Mouse (Mus musculus) cerebellum, adult 2 months (tissue): ENCODE data around the gene Tsc22d3. TPM values are rescaled to one million over a fixed set of nuclear protein-coding genes. Genes with fewer than 3 reads are reported as not detected.

Experiments used
- DNase-seq, 2 experiments: peaks; one replicate each; pipeline ENCODE4 v3.0.0; 2021
- H3K27ac ChIP-seq: fragments of 200-500 bp; 2 replicates; pipeline ENCODE4 v1.5.1; 2012; ENCODE audit warnings: low read length, control low read depth, inconsistent platforms; ENCODE audit not compliant: insufficient read depth
- H3K27me3 ChIP-seq: fragments of 200-500 bp; 2 replicates; pipeline ENCODE4 v1.6.1; 2012; ENCODE audit warnings: inconsistent platforms, mild to moderate bottlenecking, low read length, moderate library complexity; ENCODE audit not compliant: control insufficient read depth, insufficient read depth
- H3K4me1 ChIP-seq: fragments of 200-500 bp; 2 replicates; pipeline ENCODE4 v1.6.1; 2011; ENCODE audit warnings: low read length; ENCODE audit not compliant: control insufficient read depth, insufficient read depth
- H3K4me3 ChIP-seq: fragments of 200-500 bp; replicated peaks from 2 replicates; pipeline ENCODE3; 2011; ENCODE audit warnings: mild to moderate bottlenecking, low read depth, low read length, control low read depth; ENCODE audit not compliant: insufficient read depth
- CTCF ChIP-seq: fragments of 200-500 bp; IDR thresholded peaks from 2 replicates; pipeline ENCODE4 v1.5.1; 2011; ENCODE audit warnings: low read depth, mild to moderate bottlenecking, control low read depth, low read length, moderate library complexity, borderline replicate concordance; ENCODE audit not compliant: insufficient read depth
- POLR2A ChIP-seq: fragments of 200-500 bp; IDR thresholded peaks from 2 replicates; pipeline ENCODE4 v1.6.1; 2011; ENCODE audit warnings: low read length, control low read depth, borderline replicate concordance; ENCODE audit not compliant: insufficient read depth
- WGBS: fragments of 180-500 bp; shearing (Covaris S2); methylation state at CpG from one replicate; pipeline ENCODE4 v1.1.7; 2018; 5-methylcytosine and 5-hydroxymethylcytosine counted together
- polyA plus RNA-seq: library from polyadenylated mRNA; depleted of rRNA; stranded (reverse); fragments of >200 nt; gene quantifications from 2 replicates; pipeline ENCODE4 v1.2.3, GENCODE M21; 2012

The Tsc22d3 gene
- polyA plus RNA-seq, 1 experiment = 168 TPM

DNA sequence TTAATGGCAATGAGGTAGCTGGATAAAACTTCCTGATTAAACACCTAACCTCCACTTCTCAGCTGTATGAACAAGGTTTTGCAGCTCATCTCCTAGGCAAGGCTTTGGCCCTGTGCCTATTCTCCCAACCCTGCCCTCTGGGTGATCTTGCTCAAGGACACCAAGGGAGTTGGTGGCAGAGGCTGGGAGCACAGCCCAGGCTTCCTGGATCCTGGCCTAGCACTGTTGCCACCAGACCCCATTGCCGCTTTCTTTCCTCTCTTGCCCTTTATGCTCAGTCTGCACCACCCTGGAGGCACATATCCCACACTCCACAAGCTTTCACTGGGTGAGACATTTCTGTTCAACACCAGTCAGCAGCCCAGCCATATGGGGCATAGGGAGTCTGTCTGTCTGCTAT lies 35.7 kb downstream of the Tsc22d3 start:
- H3K27me3 ChIP-seq = no peaks in the 10 kb centered on the region
- DNase-seq = peak; percentile 20 to 31
- TF ChIP-seq CTCF (no peak), POLR2A (no peak)
- no peak overlapping the region for H3K4me3 ChIP-seq
- peaks cover 6% of the 10 kb centered on the region for H3K4me1 ChIP-seq
- H3K27ac ChIP-seq = peak overlapping the region; percentile 49
- WGBS = 57% methylated on average over 1 of the region's 1 CpGs

DNA sequence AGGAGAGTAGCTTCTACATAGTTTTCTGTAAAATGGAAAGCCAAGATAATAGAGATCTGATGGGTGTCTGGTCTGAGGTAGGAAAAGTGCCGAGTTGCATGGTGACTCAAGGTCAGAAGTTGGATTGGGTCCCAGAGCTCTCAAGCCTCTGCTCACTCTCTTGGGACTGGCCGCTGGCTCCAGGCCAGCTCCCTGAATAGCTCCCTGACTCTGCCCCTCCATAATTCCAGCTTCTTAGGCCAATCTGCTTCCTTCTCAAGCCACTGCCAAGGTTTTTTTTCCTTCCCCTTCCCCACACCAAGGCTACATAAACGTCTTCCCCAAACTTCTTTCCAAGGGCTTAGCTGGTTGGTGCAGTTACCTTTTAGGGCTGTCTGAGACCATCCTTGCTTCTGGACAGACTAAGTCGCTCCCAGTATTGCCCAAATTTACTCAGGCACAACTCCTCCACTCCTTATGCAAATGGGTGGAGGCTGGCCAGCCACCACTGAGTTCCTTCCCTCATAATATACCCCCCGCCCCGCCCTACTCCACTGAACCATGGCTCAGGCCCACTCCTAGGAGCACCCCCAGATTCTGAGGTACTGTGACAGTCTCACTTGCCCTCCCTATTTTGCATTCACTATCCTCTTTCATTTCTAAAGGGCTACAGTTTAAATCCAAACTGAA lies 42.1 kb downstream of the Tsc22d3 start:
- Histone ChIP-seq H3K27me3 (no peaks in the 10 kb centered on the region), H3K4me1 (no peaks in the 10 kb centered on the region), H3K27ac (no peak overlapping the region), H3K4me3 (no peak overlapping the region)
- TF ChIP-seq CTCF (no peak), POLR2A (no peak)
- peak; percentile 17 to 42 for DNase-seq
- WGBS = 39% methylated on average over 6 of the region's 6 CpGs

DNA sequence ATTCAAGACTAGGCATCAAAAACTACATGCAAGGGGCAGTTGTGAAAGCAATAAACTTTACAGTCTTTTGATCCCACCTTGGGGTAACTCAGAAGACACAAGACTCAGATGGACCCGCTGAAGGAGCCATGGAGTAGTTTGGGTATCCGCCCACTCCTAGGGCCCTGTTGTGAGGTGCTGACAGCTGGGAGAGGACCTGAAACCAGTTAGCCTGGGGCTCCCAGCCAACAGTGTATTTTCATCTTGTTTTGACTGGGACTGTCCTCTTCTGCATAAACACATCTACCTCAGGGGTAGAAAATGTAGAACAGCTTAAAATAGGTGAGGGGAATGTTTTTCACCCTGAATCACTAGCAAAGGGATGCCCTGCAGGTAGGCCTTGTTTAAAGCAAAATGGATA lies 44.5 kb downstream of the Tsc22d3 start:
- H3K27ac ChIP-seq = no peak overlapping the region
- WGBS = 58% methylated on average over 2 of the region's 2 CpGs
- H3K4me3 ChIP-seq = no peak overlapping the region
- H3K4me1 ChIP-seq = no peaks in the 10 kb centered on the region
- no peak for DNase-seq
- H3K27me3 ChIP-seq = no peaks in the 10 kb centered on the region
- TF ChIP-seq CTCF = no peak
- no peak for TF ChIP-seq POLR2A

DNA sequence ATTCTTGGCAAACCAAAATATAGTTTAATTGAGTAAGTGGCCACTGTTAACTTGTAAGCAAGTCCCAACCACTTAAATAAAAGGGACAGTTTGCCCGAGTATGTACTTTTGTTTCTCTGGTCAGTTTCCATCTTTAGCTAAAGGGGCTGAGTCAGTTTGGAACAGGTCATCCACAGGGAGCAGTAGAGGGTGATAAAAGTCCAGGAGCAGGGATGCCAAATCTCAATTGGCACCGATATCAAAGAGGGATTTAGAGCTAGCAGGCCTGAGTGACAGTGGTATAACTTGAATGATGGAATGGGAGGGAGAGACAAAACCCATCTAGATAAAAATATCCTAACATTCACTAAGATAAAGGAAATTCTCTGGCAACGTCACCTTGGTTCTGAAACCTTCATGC lies 45.0 kb downstream of the Tsc22d3 start:
- WGBS = 41% methylated on average over 3 of the region's 3 CpGs
- H3K4me1 ChIP-seq = no peaks in the 10 kb centered on the region

DNA sequence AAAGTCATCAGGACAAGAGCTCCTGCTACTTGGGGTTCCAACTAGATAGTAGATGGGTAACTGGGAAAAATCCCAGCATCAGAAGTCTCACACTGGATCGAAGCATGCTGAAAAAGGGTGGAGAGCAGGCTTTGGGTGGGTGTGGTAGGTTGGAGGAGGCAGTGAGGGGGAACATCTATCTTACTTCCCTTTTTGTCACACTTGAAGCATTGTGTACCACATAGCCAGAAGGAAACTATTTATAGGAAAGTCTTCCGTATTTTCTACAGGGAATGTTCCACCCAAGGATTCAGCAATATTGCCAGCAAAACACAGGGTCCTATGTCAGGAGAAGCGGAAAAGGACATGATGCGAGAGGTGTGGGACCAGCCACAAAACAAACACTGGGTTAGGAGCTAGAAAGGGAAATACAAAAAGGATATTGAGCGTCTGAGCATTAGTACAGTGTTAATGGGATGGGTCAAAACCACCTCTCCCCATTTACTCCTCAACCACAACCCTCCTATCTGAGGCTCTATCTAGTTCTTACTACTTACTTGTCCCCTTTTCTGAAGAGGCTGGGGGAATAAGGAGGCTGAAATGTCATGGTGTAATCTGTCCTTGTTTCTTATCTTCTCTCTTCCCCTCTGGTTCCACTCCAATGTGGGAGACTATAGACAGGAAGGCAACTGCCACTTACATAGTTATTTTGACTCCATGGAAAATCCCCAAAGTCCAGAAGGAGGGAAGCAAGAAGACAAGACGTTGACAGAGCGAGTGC lies 52.6 kb downstream of the Tsc22d3 start:
- no peak for DNase-seq
- 0 out of 2 replicates have a peak, but pooled peaks cover 6% of the 10 kb centered on the region for H3K4me1 ChIP-seq
- 92% methylated on average over 7 of the region's 7 CpGs for WGBS
- H3K27ac ChIP-seq = peak overlapping the region; percentile 21; the same call in 1 of the 2 replicates
- TF ChIP-seq POLR2A = no peak
- TF ChIP-seq CTCF = no peak
- no peak overlapping the region for H3K4me3 ChIP-seq
- H3K27me3 ChIP-seq = no peaks in the 10 kb centered on the region

More for the DNA sequence above, 45.0 kb downstream of the Tsc22d3 start:
- DNase-seq = no peak
- Histone ChIP-seq H3K4me3 (no peak overlapping the region), H3K27me3 (no peaks in the 10 kb centered on the region), H3K27ac (no peak overlapping the region)
- TF ChIP-seq POLR2A (no peak), CTCF (no peak)

DNA sequence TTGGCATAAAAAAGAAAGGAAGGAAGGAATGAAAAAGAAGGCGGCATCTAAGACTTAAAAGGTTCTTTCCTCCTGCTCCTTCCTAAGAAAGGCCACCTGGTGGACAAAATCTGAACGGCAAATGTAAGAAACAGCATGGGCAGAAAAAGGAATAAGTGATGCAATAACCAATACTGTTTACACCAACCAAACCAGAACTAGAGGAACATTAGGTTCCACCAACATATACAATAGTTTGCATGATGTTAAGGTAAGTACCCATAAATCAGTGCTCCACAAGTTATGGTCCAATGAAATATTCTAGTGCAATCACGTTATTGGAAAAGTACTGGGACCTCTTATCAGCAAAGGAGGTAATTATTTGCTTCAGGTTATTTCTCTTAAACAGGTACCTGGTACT lies 55.7 kb downstream of the Tsc22d3 start:
- 30% methylated on average over 3 of the region's 3 CpGs for WGBS
- peak; percentile 27; the same call in 1 of the 2 replicates for TF ChIP-seq CTCF
- no peak for TF ChIP-seq POLR2A
- Histone ChIP-seq H3K27ac (no peak overlapping the region), H3K4me3 (no peak overlapping the region), H3K27me3 (no peaks in the 10 kb centered on the region), H3K4me1 (0 out of 2 replicates have a peak, but pooled peaks cover 6% of the 10 kb centered on the region)
- DNase-seq = peak; percentile 46 to 61

DNA sequence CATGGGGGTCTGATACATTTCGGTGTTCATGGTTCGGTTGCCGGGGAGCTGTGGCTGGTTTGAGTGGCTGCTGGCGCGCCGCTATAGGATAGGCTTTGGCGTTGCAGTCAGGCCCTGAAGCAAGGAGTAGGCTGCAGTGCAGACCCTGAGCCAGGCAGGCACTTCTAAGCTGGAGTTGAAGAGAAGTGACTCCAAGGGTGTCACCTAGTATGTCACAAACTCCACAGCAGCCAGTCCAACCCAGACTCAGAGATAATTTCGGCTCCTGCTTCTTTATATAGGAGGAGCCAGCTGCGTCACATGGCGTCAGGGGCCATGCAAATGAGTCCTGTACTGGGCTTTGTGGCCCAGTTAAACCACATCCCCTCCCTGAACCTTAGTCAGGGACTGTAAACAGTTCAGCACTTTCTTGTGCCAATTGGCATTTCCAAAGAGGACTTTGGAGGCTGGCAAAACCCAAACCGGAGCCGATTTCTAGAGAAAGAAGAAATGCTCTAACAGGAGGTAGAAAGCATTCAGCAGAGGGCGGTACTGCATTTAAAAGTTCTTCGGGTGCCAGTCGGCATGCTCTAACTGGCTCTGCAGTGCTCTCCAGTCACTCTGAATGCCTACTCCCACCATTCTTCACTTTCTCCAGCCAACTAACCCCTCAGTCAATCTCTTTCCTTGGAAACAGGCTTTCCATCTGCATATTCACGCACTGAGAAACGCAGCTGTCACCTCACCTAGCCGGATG lies 57.4 kb downstream of the Tsc22d3 start:
- H3K27me3 ChIP-seq = no peaks in the 10 kb centered on the region
- peak overlapping the region; percentile 62 for H3K4me3 ChIP-seq
- H3K27ac ChIP-seq = peak overlapping the region; percentile 82; the same call in 1 of the 2 replicates
- TF ChIP-seq POLR2A (peak; percentile 84; the same call in 1 of the 2 replicates), CTCF (0 out of 2 replicates have a peak, but pooled peaks have one; percentile 3)
- peak; percentile 83 for DNase-seq
- H3K4me1 ChIP-seq = 0 out of 2 replicates have a peak, but pooled peaks cover 6% of the 10 kb centered on the region
- 15% methylated on average over 18 of the region's 18 CpGs for WGBS
